ENCODE assay signal across 13 mouse cellular contexts in the genomic region with DNA sequence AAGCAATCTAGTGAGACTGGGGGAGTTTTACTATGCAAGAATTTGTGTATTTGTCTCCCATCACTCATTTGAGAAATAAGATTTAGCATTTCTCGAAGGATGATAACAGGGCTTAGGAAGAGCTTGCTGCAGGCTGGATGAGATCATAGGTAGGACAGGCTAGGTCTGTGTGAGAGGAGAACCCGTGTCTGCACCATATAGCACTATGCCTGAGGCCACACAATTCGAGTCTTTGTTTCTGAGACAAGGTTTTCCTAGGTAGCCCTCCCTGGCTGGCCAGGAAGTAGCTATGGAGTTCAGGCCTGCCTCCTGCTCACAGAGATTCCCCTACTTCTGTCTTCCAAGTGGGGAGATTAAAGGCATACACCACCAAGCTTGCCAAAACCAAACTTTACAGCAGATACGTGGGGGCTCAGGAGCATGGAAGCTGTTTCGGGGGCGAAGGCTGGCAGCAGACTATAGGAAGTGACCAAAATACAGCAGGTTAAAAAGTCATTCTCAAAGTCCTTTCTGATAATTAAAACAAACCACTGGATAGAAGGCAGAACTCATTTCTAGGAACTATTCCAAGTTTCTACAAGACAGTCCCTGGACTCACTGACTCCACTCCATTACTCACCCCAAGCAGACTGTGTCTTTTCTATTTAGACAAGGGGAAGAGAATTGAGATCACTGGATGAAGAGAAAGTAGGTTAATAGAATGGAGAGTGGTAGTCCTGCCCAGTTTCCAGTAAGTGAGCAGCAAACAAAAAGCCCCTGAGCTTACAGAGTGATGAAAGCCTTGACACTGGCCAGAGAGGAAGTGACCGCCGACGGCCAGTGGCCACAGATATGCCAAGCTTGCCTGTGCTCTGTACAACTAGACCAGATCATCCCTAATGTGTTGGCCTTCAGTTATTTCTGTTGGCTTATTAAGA.
DNase-seq lines count a peak whose midpoint lies in the region; ATAC-seq and TF ChIP-seq lines count a peak whose summit lies in the region.
"Had no signal": no experiment of that assay in that cellular context is flagged by ENCODE, and none has a peak within 500 bp of the region (broad histone marks: within the 10 kb centered on the region; RNA-seq: fewer than 3 reads in every experiment).

No protein-coding gene starts in this region.

- H3K4me2 ChIP-seq in intestine, embryonic 14.5 days (ENCODE audit: low read length) = no peak overlapping the region
- no peak overlapping the region for H3K4me2 ChIP-seq in intestine, postnatal 0 days (replicated peaks; ENCODE audit: low read depth)
- peak overlapping the region; percentile 32; the same call in 1 of the 2 replicates for H3K4me2 ChIP-seq in heart, postnatal 0 days (ENCODE audit: low read depth, low read length)
- H3K4me2 ChIP-seq: midbrain, embryonic 12.5 days had no signal

- WGBS in intestine, embryonic 14.5 days = 50% methylated on average over 9 of the region's 9 CpGs
- 65% methylated on average over 9 of the region's 9 CpGs for whole genome bisulfite sequencing in intestine, postnatal 0 days
- WGBS in heart, postnatal 0 days = 18% methylated on average over 9 of the region's 9 CpGs

- peak; percentile 72 for ATAC-seq in intestine, embryonic 14.5 days (replicated peaks; ENCODE audit: low FRiP score, low TSS enrichment, low read depth)
- no peak for ATAC-seq in intestine, postnatal 0 days
- ATAC-seq in heart, postnatal 0 days (ENCODE audit: insufficient read depth, low read depth) = peak; percentile 27; the same call in 1 of the 2 replicates
- no peak for ATAC-seq in megakaryocyte-erythroid progenitor cell, adult 5-6 weeks (replicated peaks; ENCODE audit: low FRiP score, low TSS enrichment, poor library complexity, severe bottlenecking)
- ATAC-seq: inflammation-experienced regulatory T-cells, adult 6 months had no signal

- peaks cover 6% of the 10 kb centered on the region; the same call in 1 of the 2 replicates for H3K4me1 ChIP-seq in intestine, embryonic 14.5 days (replicated peaks; ENCODE audit: control insufficient read depth, insufficient read depth, low read length)
- no peaks in the 10 kb centered on the region for H3K4me1 ChIP-seq in intestine, postnatal 0 days (replicated peaks; ENCODE audit: control insufficient read depth, insufficient read depth, low read length)
- peaks cover 12% of the 10 kb centered on the region for H3K4me1 ChIP-seq in heart, postnatal 0 days (ENCODE audit: control insufficient read depth, insufficient read depth)

- TF ChIP-seq EP300 in heart, postnatal 0 days (IDR thresholded peaks at IDR 0.05; ENCODE audit: low read depth) = no peak

- H3K27ac ChIP-seq in intestine, embryonic 14.5 days (ENCODE audit: low read depth) = peak overlapping the region; percentile 64; the same call in 1 of the 2 replicates
- H3K27ac ChIP-seq in intestine, postnatal 0 days (ENCODE audit: low read depth, low read length) = no peak overlapping the region
- peak overlapping the region; percentile 87 for H3K27ac ChIP-seq in heart, postnatal 0 days (ENCODE audit: low read depth)
- H3K27ac ChIP-seq: midbrain, embryonic 12.5 days had no signal

- peak; percentile 58 for DNase-seq in intestine, embryonic 14.5 days (ENCODE audit: low spot score)
- DNase-seq in MN1 (ENCODE audit: low spot score) = peak; percentile 78
- peak; percentile 21 for DNase-seq in brain, adult 2 months (ENCODE audit: low read depth, low spot score)
- DNase-seq in heart, postnatal 0 days (ENCODE audit: low spot score) = peak; percentile 56
- no peak for DNase-seq in testis, postnatal 14 days (ENCODE audit: low spot score)
- DNase-seq in adrenal gland, postnatal 36 days = no peak
- DNase-seq: gastrocnemius, postnatal 14 days; right cerebral cortex, postnatal 4 days; thymus, adult 2 months had no signal

- no peaks in the 10 kb centered on the region for H3K27me3 ChIP-seq in intestine, embryonic 14.5 days (replicated peaks; ENCODE audit: control insufficient read depth, insufficient read depth, low read length)
- H3K27me3 ChIP-seq in intestine, postnatal 0 days (replicated peaks; ENCODE audit: control insufficient read depth, insufficient read depth, low read length) = no peaks in the 10 kb centered on the region
- H3K27me3 ChIP-seq in heart, postnatal 0 days (ENCODE audit: control insufficient read depth, insufficient read depth, low read length) = no peaks in the 10 kb centered on the region
- H3K27me3 ChIP-seq: midbrain, embryonic 12.5 days had no signal

- TF ChIP-seq CTCF in intestine, postnatal 0 days (IDR thresholded peaks at IDR 0.05; ENCODE audit: low read depth) = no peak
- no peak for TF ChIP-seq CTCF in heart, postnatal 0 days (IDR thresholded peaks at IDR 0.05; ENCODE audit: low read depth)

- no peak overlapping the region for H3K9ac ChIP-seq in intestine, embryonic 14.5 days (ENCODE audit: low read length)
- H3K9ac ChIP-seq in intestine, postnatal 0 days (ENCODE audit: low read depth, low read length) = no peak overlapping the region
- H3K9ac ChIP-seq in heart, postnatal 0 days (replicated peaks; ENCODE audit: low read depth, low read length) = no peak overlapping the region; the same call in 1 of the 2 replicates
- H3K9ac ChIP-seq: midbrain, embryonic 12.5 days had no signal

- no peak overlapping the region for H3K4me3 ChIP-seq in intestine, embryonic 14.5 days (ENCODE audit: low read depth, low read length)
- no peak overlapping the region for H3K4me3 ChIP-seq in intestine, postnatal 0 days (ENCODE audit: low read depth, low read length)
- no peak overlapping the region for H3K4me3 ChIP-seq in heart, postnatal 0 days (ENCODE audit: low read depth, low read length)
- H3K4me3 ChIP-seq: midbrain, embryonic 12.5 days had no signal

- H3K36me3 ChIP-seq in intestine, embryonic 14.5 days (ENCODE audit: control insufficient read depth, insufficient read depth, low read length) = no peaks in the 10 kb centered on the region
- no peaks in the 10 kb centered on the region for H3K36me3 ChIP-seq in intestine, postnatal 0 days (ENCODE audit: control insufficient read depth, insufficient read depth)
- H3K36me3 ChIP-seq in heart, postnatal 0 days (replicated peaks; ENCODE audit: control insufficient read depth, insufficient read depth, low read length) = no peaks in the 10 kb centered on the region
- H3K36me3 ChIP-seq: midbrain, embryonic 12.5 days had no signal

- H3K9me3 ChIP-seq in intestine, embryonic 14.5 days (ENCODE audit: control insufficient read depth, low read length) = no peaks in the 10 kb centered on the region
- H3K9me3 ChIP-seq in intestine, postnatal 0 days (ENCODE audit: control insufficient read depth) = no peaks in the 10 kb centered on the region
- H3K9me3 ChIP-seq in heart, postnatal 0 days (replicated peaks; ENCODE audit: control insufficient read depth, low read length) = no peaks in the 10 kb centered on the region
- H3K9me3 ChIP-seq: midbrain, embryonic 12.5 days had no signal

Comparison
In these comparisons a context has a peak if more than half of its experiments do, and no peak if none do; other contexts are left out.
1. ATAC-seq: peak in intestine, embryonic 14.5 days (single experiment) and heart, postnatal 0 days (single experiment); none in intestine, postnatal 0 days (single experiment) and megakaryocyte-erythroid progenitor cell, adult 5-6 weeks (single experiment).
2. DNase-seq: peak in intestine, embryonic 14.5 days (single experiment), MN1 (single experiment), brain, adult 2 months (single experiment) and heart, postnatal 0 days (single experiment); none in testis, postnatal 14 days (single experiment) and adrenal gland, postnatal 36 days (0 of 2).